Mouse (Mus musculus) neural tube, embryonic 14.5 days (tissue): ENCODE results near the gene Fam117a. TPM values are rescaled to one million over a fixed set of nuclear protein-coding genes. Genes with fewer than 3 reads are reported as not detected.

ENCODE experiments used
- ATAC-seq: fragments of 200-750 bp; cut with Nextera tagmentation; 2 replicates; pipeline ENCODE4 v1.8.0; 2017; ENCODE audit warnings: low read depth, mild to moderate bottlenecking, moderate TSS enrichment, moderate library complexity
- H3K27ac ChIP-seq: fragments of 300-500 bp; sonication (generic); 2 replicates; pipeline ENCODE4 v1.5.1; 2014; ENCODE audit warnings: low read depth, mild to moderate bottlenecking, control low read depth, low read length, moderate library complexity, mixed read lengths
- H3K27me3 ChIP-seq: fragments of 300-500 bp; sonication (generic); 2 replicates; pipeline ENCODE4 v1.6.1; 2014; ENCODE audit warnings: low read length; ENCODE audit not compliant: control insufficient read depth, insufficient read depth
- H3K36me3 ChIP-seq: fragments of 300-500 bp; sonication (generic); 2 replicates; pipeline ENCODE4 v1.6.1; 2014; ENCODE audit warnings: low read length, mixed read lengths; ENCODE audit not compliant: control insufficient read depth, insufficient read depth
- H3K4me1 ChIP-seq: fragments of 300-500 bp; sonication (generic); 2 replicates; pipeline ENCODE4 v1.6.1; 2014; ENCODE audit warnings: low read length; ENCODE audit not compliant: control insufficient read depth, insufficient read depth
- H3K4me2 ChIP-seq: fragments of 300-500 bp; sonication (generic); 2 replicates; pipeline ENCODE4 v1.6.1; 2014; ENCODE audit warnings: mild to moderate bottlenecking, low read depth, low read length, control low read depth
- H3K4me3 ChIP-seq: fragments of 300-500 bp; sonication (generic); 2 replicates; pipeline ENCODE4 v1.5.1; 2014; ENCODE audit warnings: low read depth, low read length, control low read depth, mixed read lengths
- H3K9ac ChIP-seq: fragments of 300-500 bp; sonication (generic); replicated peaks from 2 replicates; pipeline ENCODE4 v1.6.1; 2014; ENCODE audit warnings: low read depth, mild to moderate bottlenecking, control low read depth, low read length, mixed read lengths
- H3K9me3 ChIP-seq: fragments of 300-500 bp; sonication (generic); 2 replicates; pipeline ENCODE4 v1.6.1; 2016; ENCODE audit warnings: low read length; ENCODE audit not compliant: control insufficient read depth
- WGBS: fragments of 180-500 bp; shearing (Covaris S2); extraction: QIAGEN DNeasy Blood & Tissue Kit; methylation state at CpG from one replicate; pipeline ENCODE4 v1.1.7; 2014; 5-methylcytosine and 5-hydroxymethylcytosine counted together
- polyA plus RNA-seq: library from polyadenylated mRNA; unstranded; fragments of >200 nt; fragmentation: Nextera tagmentation; extraction: Ambion mirVana; gene quantifications from 2 replicates; pipeline ENCODE4 v1.2.1, GENCODE M21; 2014

The Fam117a gene
- polyA plus RNA-seq, 1 experiment from 2014 or later = 1.7 TPM

- Histone ChIP-seq H3K4me1 (peaks cover 6% of the 10 kb centered on the region; the same call in 1 of the 2 replicates), H3K9me3 (no peaks in the 10 kb centered on the region), H3K27ac (no peak overlapping the region), H3K36me3 (peaks cover 48% of the 10 kb centered on the region), H3K4me3 (no peak overlapping the region), H3K9ac (no peak overlapping the region), H3K4me2 (no peak overlapping the region), H3K27me3 (no peaks in the 10 kb centered on the region)
- 97% methylated on average over 6 of the region's 6 CpGs for WGBS
- no peak for ATAC-seq
Measured at GRCm38 (mm10) chr11:95390420-95390819, 53.6 kb downstream of the Fam117a start.

- Histone ChIP-seq H3K27me3 (no peaks in the 10 kb centered on the region), H3K36me3 (peaks cover 48% of the 10 kb centered on the region), H3K4me3 (no peak overlapping the region), H3K4me2 (no peak overlapping the region), H3K27ac (no peak overlapping the region), H3K9me3 (no peaks in the 10 kb centered on the region), H3K9ac (no peak overlapping the region), H3K4me1 (no peaks in the 10 kb centered on the region)
- ATAC-seq = no peak
- 82% methylated on average over 4 of the region's 4 CpGs for WGBS
Measured at GRCm38 (mm10) chr11:95391201-95391600, 54.4 kb downstream of the Fam117a start.

- 65% methylated on average over 5 of the region's 5 CpGs for WGBS
- Histone ChIP-seq H3K27me3 (no peaks in the 10 kb centered on the region), H3K9me3 (no peaks in the 10 kb centered on the region), H3K36me3 (peaks cover 44% of the 10 kb centered on the region), H3K4me3 (no peak overlapping the region), H3K27ac (no peak overlapping the region), H3K9ac (no peak overlapping the region), H3K4me2 (no peak overlapping the region), H3K4me1 (no peaks in the 10 kb centered on the region)
- no peak for ATAC-seq
Measured at GRCm38 (mm10) chr11:95391743-95392142, 54.9 kb downstream of the Fam117a start.

DNA sequence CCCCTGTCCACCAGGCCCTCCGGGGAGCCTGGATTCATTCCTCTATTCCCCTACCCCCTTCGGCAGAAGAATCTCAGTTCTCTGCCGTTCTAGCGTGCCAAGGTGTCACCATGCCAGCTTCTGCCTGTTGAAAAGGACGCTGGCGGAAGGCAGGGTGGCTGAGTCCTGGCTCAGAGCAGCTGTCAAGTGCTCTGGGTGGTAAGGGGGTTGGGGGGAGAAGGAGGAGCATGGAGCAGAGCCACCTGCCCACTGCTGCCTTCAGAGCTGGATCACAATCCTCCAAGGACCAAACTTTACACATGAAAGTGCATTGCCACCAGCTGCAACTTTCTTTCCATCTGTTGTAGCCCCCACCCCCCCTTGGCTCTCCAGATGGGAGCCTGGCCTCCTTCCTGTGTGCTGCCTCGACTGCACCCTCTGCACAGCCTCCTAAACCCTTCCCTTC, 55.4 kb downstream of the Fam117a start:
- Histone ChIP-seq H3K36me3 (peaks cover 44% of the 10 kb centered on the region), H3K4me1 (no peaks in the 10 kb centered on the region), H3K9me3 (no peaks in the 10 kb centered on the region), H3K4me3 (no peak overlapping the region), H3K4me2 (no peak overlapping the region), H3K27me3 (no peaks in the 10 kb centered on the region), H3K9ac (no peak overlapping the region), H3K27ac (no peak overlapping the region)
- no peak for ATAC-seq
- 54% methylated on average over 7 of the region's 7 CpGs for WGBS

- H3K27me3 ChIP-seq = no peaks in the 10 kb centered on the region
- ATAC-seq = no peak
- no peak overlapping the region for H3K4me2 ChIP-seq
- no peak overlapping the region for H3K27ac ChIP-seq
- H3K4me1 ChIP-seq = no peaks in the 10 kb centered on the region
- 82% methylated on average over 11 of the region's 11 CpGs for WGBS
- no peaks in the 10 kb centered on the region for H3K9me3 ChIP-seq
- peaks cover 38% of the 10 kb centered on the region for H3K36me3 ChIP-seq
- no peak overlapping the region for H3K9ac ChIP-seq
- no peak overlapping the region for H3K4me3 ChIP-seq
Measured at GRCm38 (mm10) chr11:95392708-95393499, 56.1 kb downstream of the Fam117a start.

DNA sequence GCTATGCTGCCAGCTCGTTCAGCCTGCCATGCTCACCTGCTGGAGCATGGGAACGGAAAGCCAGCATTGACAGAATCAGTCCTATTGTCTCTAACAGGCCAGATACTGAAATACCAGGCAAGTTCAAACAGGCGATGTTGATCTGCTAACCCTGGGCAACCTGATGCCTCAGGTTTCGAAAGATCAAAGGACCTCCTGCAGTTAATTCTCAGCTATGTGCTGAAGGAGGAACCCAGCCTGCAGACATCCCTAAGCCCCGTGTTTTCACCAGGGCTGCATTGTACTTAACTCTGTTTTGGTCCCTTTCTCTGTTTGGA, 56.6 kb downstream of the Fam117a start:
- Histone ChIP-seq H3K4me2 (no peak overlapping the region), H3K27me3 (no peaks in the 10 kb centered on the region), H3K4me3 (no peak overlapping the region), H3K4me1 (no peaks in the 10 kb centered on the region), H3K9me3 (no peaks in the 10 kb centered on the region), H3K9ac (no peak overlapping the region), H3K27ac (no peak overlapping the region), H3K36me3 (peaks cover 33% of the 10 kb centered on the region)
- no peak for ATAC-seq
- 31% methylated on average over 5 of the region's 5 CpGs for WGBS

DNA sequence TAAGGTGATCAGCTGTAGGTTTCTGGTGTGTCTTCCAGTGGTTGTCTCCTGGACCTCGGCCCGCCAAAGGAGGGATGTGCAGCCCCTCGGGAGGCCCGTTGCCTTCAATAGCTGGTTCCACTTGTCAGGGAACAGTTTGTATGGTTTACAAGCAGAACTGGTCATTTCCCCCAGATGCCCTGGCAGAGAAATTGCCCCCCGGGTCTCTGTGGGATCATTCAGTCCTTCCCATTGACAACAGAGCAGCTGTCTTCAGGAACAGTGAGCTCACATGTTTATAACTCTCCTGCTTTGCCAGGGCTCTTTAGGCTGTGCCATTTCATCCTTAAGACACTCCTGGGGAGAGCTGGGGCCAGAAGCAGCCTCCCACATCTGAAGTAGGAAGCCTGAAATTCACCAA, 57.3 kb downstream of the Fam117a start:
- no peak overlapping the region for H3K27ac ChIP-seq
- ATAC-seq = no peak
- 11% methylated on average over 5 of the region's 5 CpGs for WGBS
- H3K9ac ChIP-seq = no peak overlapping the region
- no peaks in the 10 kb centered on the region for H3K27me3 ChIP-seq
- no peaks in the 10 kb centered on the region for H3K9me3 ChIP-seq
- H3K4me2 ChIP-seq = no peak overlapping the region
- H3K4me1 ChIP-seq = no peaks in the 10 kb centered on the region
- H3K36me3 ChIP-seq = peaks cover 26% of the 10 kb centered on the region
- H3K4me3 ChIP-seq = no peak overlapping the region

- Histone ChIP-seq H3K4me3 (no peak overlapping the region), H3K4me1 (0 out of 2 replicates have a peak, but pooled peaks cover 3% of the 10 kb centered on the region), H3K9me3 (no peaks in the 10 kb centered on the region), H3K36me3 (peaks cover 6% of the 10 kb centered on the region; the same call in 1 of the 2 replicates), H3K27me3 (no peaks in the 10 kb centered on the region), H3K9ac (no peak overlapping the region), H3K27ac (no peak overlapping the region), H3K4me2 (no peak overlapping the region)
- ATAC-seq = no peak
- WGBS = 53% methylated on average over 1 of the region's 1 CpGs
Measured at GRCm38 (mm10) chr11:95396548-95396947, 59.7 kb downstream of the Fam117a start.

GRCm38 (mm10) chr11:95397843-95398835, 61.3 kb downstream of the Fam117a start:
- Histone ChIP-seq H3K9ac (no peak overlapping the region), H3K4me1 (0 out of 2 replicates have a peak, but pooled peaks cover 3% of the 10 kb centered on the region)
- no peak for ATAC-seq

More at GRCm38 (mm10) chr11:95397843-95398835, 61.3 kb downstream of the Fam117a start:
- no peaks in the 10 kb centered on the region for H3K36me3 ChIP-seq
- H3K9me3 ChIP-seq = no peaks in the 10 kb centered on the region
- WGBS = 62% methylated on average over 14 of the region's 14 CpGs
- H3K27ac ChIP-seq = no peak overlapping the region
- no peaks in the 10 kb centered on the region for H3K27me3 ChIP-seq
- no peak overlapping the region for H3K4me3 ChIP-seq
- H3K4me2 ChIP-seq = no peak overlapping the region
